Mouse (Mus musculus) heart, embryonic 12.5 days (tissue): ENCODE results near the gene Scamp3. TPM values are rescaled to one million over a fixed set of nuclear protein-coding genes. Genes with fewer than 3 reads are reported as not detected.
A peak's percentile ranks its signal among the peaks of the same experiment; 100 is the strongest.

ENCODE experiments used
- ATAC-seq: fragments of 200-750 bp; cut with Nextera tagmentation; 2 replicates; pipeline ENCODE4 v1.8.0; 2017; ENCODE audit warnings: moderate TSS enrichment, moderate library complexity; ENCODE audit not compliant: insufficient number of reproducible peaks, low FRiP score
- H3K27ac ChIP-seq: fragments of 300-500 bp; sonication (generic); 2 replicates; pipeline ENCODE4 v1.5.1; 2016; ENCODE audit warnings: mild to moderate bottlenecking, moderate library complexity; ENCODE audit not compliant: poor library complexity, severe bottlenecking
- H3K27me3 ChIP-seq: fragments of 300-500 bp; sonication (generic); replicated peaks from 2 replicates; pipeline ENCODE4 v1.6.1; 2016; ENCODE audit warnings: mild to moderate bottlenecking, moderate library complexity
- H3K36me3 ChIP-seq: fragments of 300-500 bp; sonication (generic); 2 replicates; pipeline ENCODE4 v1.6.1; 2016; ENCODE audit warnings: mild to moderate bottlenecking, moderate library complexity
- H3K4me1 ChIP-seq: fragments of 300-500 bp; sonication (generic); replicated peaks from 2 replicates; pipeline ENCODE4 v1.6.1; 2016; ENCODE audit warnings: mild to moderate bottlenecking
- H3K4me2 ChIP-seq: fragments of 300-500 bp; sonication (generic); 2 replicates; pipeline ENCODE4 v1.6.1; 2016; ENCODE audit warnings: mild to moderate bottlenecking, moderate library complexity
- H3K4me3 ChIP-seq: fragments of 300-500 bp; sonication (generic); 2 replicates; pipeline ENCODE4 v1.5.1; 2016; ENCODE audit warnings: mild to moderate bottlenecking
- H3K9ac ChIP-seq: fragments of 300-500 bp; sonication (generic); 2 replicates; pipeline ENCODE4 v1.6.1; 2016; ENCODE audit warnings: mild to moderate bottlenecking, moderate library complexity
- H3K9me3 ChIP-seq: fragments of 300-500 bp; sonication (generic); replicated peaks from 2 replicates; pipeline ENCODE4 v1.6.1; 2016; ENCODE audit warnings: mild to moderate bottlenecking, moderate library complexity
- WGBS: fragments of 180-500 bp; shearing (Covaris S2); methylation state at CpG from one replicate; pipeline ENCODE4 v1.1.7; 2016; 5-methylcytosine and 5-hydroxymethylcytosine counted together
- microRNA counts: library from miRNA; unstranded; fragments of <30 nt; microRNA quantifications from one replicate; lab custom pipeline; 2017
- microRNA-seq: library from miRNA; unstranded; fragments of <30 nt; microRNA quantifications from one replicate; pipeline ENCODE4, GENCODE M21; 2017
- polyA plus RNA-seq: library from polyadenylated mRNA; unstranded; fragments of >200 nt; fragmentation: Nextera tagmentation; extraction: Ambion mirVana; gene quantifications from 2 replicates; pipeline ENCODE4 v1.2.1, GENCODE M21; 2016

Gene Scamp3
- polyA plus RNA-seq, 1 experiment from 2014 or later: 92.5 TPM

GRCm38 (mm10) chr3:89227307-89228179 lies 50.3 kb downstream of the Scamp3 start:
- H3K27me3 ChIP-seq: peaks cover 59% of the 10 kb centered on the region
- H3K27ac ChIP-seq: no peak overlapping the region
- H3K9me3 ChIP-seq: no peaks in the 10 kb centered on the region
- peak overlapping the region; percentile 54 for H3K4me3 ChIP-seq
- peak; percentile 71 for ATAC-seq
- WGBS: 3% methylated on average over 41 of the region's 41 CpGs
- peaks cover 24% of the 10 kb centered on the region for H3K4me1 ChIP-seq
- peak overlapping the region; percentile 85 for H3K4me2 ChIP-seq
- 0 out of 2 replicates have a peak, but pooled peaks cover 6% of the 10 kb centered on the region for H3K36me3 ChIP-seq
- H3K9ac ChIP-seq: peak overlapping the region; percentile 62

DNA sequence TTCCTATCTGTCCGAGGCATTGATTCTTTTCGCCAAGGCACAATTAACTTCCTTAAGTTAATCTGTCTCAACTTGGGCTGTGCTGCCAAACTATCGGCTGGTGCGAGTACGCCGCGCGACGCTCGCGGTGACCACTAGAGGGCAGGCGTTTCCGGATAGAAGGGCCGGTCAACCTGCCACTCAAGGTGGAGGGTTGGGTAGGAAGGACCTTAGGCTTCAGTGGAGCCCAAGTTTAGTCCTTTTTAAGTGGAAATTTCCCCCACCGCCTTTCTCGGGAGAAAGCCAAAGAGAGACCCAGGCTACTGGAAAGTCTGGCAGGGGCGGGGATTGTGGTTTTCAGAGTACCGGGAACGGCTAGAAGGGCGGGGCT lies 50.9 kb downstream of the Scamp3 start:
- WGBS: under 1% methylated on average over 20 of the region's 20 CpGs
- H3K36me3 ChIP-seq: no peaks in the 10 kb centered on the region
- H3K4me1 ChIP-seq: peaks cover 27% of the 10 kb centered on the region
- no peak overlapping the region for H3K27ac ChIP-seq
- peak overlapping the region; percentile 54 for H3K4me3 ChIP-seq
- ATAC-seq: peak; percentile 64
- peak overlapping the region; percentile 85 for H3K4me2 ChIP-seq
- H3K9me3 ChIP-seq: no peaks in the 10 kb centered on the region
- peak overlapping the region; percentile 53 for H3K9ac ChIP-seq
- peaks cover 59% of the 10 kb centered on the region for H3K27me3 ChIP-seq

DNA sequence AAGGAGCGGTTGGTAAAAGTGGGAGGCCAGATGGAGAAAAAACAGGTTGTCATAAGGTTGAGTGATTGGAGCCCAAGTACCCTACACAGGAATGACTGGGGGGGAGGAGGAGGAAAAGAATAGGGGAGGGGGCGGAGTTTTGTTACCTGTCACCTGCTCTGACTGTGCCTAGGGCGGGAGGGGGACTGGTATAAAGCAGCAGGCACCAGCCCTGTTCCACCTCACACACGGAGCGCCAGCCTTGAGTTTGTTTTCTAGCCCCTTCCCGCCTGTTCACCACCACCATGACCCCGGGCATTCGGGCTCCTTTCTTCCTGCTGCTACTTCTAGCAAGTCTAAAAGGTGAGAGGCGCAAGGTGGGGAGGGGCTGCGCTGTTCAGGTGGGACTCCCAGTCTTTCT lies 51.6 kb downstream of the Scamp3 start, which contains the start of gene Muc1:
Gene Muc1, plus strand, starts transcription at position 222 of the 400 bp plus-strand sequence.
- H3K4me2 ChIP-seq: peak within 1 kb of the TSS; percentile 85
- H3K9me3 ChIP-seq: no peaks in the 10 kb centered on the region
- no peak within 1 kb of the TSS for H3K27ac ChIP-seq
- H3K4me3 ChIP-seq: peak within 1 kb of the TSS; percentile 54
- peaks cover 59% of the 10 kb centered on the region for H3K27me3 ChIP-seq
- 31% methylated on average over 10 of the region's 10 CpGs for WGBS
- peak within 1 kb of the TSS; percentile 53 for H3K9ac ChIP-seq
- no peaks in the 10 kb centered on the region for H3K36me3 ChIP-seq
- ATAC-seq: no peak
- peaks cover 34% of the 10 kb centered on the region for H3K4me1 ChIP-seq

DNA sequence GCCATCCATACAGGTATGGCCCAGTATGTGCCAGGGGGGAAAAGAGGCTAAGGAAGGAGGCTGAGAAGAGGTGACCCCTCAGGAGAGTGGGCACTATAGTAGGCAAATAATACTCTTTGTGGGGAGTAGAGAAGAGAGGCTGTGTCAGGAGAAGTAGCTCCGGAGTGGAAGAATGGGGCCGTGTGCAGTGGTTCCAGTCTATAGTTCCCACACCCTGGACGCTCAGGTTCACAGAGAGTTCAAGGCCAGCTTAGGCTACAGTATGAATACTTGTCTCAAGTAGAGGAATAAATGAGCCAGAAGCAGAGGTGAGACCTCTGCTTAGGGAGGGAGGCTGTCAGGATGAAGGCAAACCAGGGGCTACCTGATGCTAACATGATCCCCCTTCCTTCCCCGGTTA lies 52.0 kb downstream of the Scamp3 start:
- Histone ChIP-seq H3K9me3 (no peaks in the 10 kb centered on the region), H3K4me3 (no peak overlapping the region), H3K4me1 (peaks cover 35% of the 10 kb centered on the region), H3K4me2 (no peak overlapping the region), H3K9ac (no peak overlapping the region), H3K36me3 (no peaks in the 10 kb centered on the region), H3K27ac (no peak overlapping the region), H3K27me3 (peaks cover 59% of the 10 kb centered on the region)
- no peak for ATAC-seq
- WGBS: 65% methylated on average over 4 of the region's 4 CpGs

- Histone ChIP-seq H3K36me3 (no peaks in the 10 kb centered on the region), H3K9ac (no peak overlapping the region), H3K9me3 (no peaks in the 10 kb centered on the region), H3K4me1 (peaks cover 33% of the 10 kb centered on the region), H3K27ac (no peak overlapping the region), H3K4me3 (no peak overlapping the region), H3K27me3 (peaks cover 54% of the 10 kb centered on the region), H3K4me2 (no peak overlapping the region)
- no peak for ATAC-seq
- 64% methylated on average over 2 of the region's 2 CpGs for WGBS
Measured at GRCm38 (mm10) chr3:89230561-89230960, 53.3 kb downstream of the Scamp3 start.

DNA sequence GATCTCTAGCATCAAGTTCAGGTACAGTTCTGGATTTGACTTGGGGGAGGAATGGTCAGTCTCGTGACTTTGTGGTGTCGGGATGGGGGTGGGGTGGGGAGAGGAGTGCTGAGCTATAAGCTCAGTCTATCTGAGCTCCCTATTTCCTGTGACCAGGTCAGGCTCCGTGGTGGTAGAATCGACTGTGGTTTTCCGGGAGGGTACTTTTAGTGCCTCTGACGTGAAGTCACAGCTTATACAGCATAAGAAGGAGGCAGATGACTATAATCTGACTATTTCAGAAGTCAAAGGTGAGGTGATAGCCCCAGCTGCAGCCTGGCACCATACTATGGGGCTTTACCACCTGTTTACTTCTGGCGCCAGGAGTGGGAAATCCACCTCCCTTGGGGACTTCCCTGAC lies 54.1 kb downstream of the Scamp3 start:
- Histone ChIP-seq H3K27ac (no peak overlapping the region), H3K4me1 (peaks cover 29% of the 10 kb centered on the region), H3K27me3 (peaks cover 51% of the 10 kb centered on the region), H3K4me2 (no peak overlapping the region), H3K9ac (no peak overlapping the region), H3K4me3 (no peak overlapping the region), H3K36me3 (no peaks in the 10 kb centered on the region), H3K9me3 (no peaks in the 10 kb centered on the region)
- no peak for ATAC-seq
- WGBS: 44% methylated on average over 7 of the region's 7 CpGs

- no peak for ATAC-seq
- Histone ChIP-seq H3K27me3 (peaks cover 49% of the 10 kb centered on the region), H3K9me3 (no peaks in the 10 kb centered on the region), H3K27ac (no peak overlapping the region), H3K9ac (no peak overlapping the region), H3K36me3 (no peaks in the 10 kb centered on the region), H3K4me3 (no peak overlapping the region), H3K4me2 (no peak overlapping the region), H3K4me1 (peaks cover 25% of the 10 kb centered on the region)
- 61% methylated on average over 16 of the region's 16 CpGs for WGBS
Measured at GRCm38 (mm10) chr3:89231772-89232275, 54.6 kb downstream of the Scamp3 start.

MicroRNA genes within 50 kb of the gene (microRNA counts, 519-probe panel; counts per million panel counts)
- not detected for microRNA mmu-miR-92b (lab: Ali Mortazavi, UCI)

Small RNAs within 50 kb of the gene (microRNA-seq; reads per million reads assigned to microRNA genes)
- gene Mir92b: 117 reads per million, percentile 54 among the genes with 10 or more reads in this experiment

Other genes with a start within 250 kb of the Scamp3 start
- 15.9 and 17.2 TPM in 2 replicates for gene Ash1l, start 226.9 kb upstream of the Scamp3 start, polyA plus RNA-seq
- gene Dap3, start 226.3 kb upstream of the Scamp3 start, polyA plus RNA-seq: 141 and 146 TPM in 2 replicates
- 10.1 and 10.5 TPM in 2 replicates for gene Rusc1, start 84.2 kb upstream of the Scamp3 start, polyA plus RNA-seq
- gene Gm43738, start 76.4 kb upstream of the Scamp3 start, polyA plus RNA-seq: not detected in 2 replicates
- gene Fdps, start 75.5 kb upstream of the Scamp3 start, polyA plus RNA-seq: 130 and 136 TPM in 2 replicates
- 1.7 and 2.8 TPM in 2 replicates for gene Pklr, start 41.3 kb upstream of the Scamp3 start, polyA plus RNA-seq
- gene Hcn3, start 17.3 kb upstream of the Scamp3 start, polyA plus RNA-seq: 0.45 and 0.65 TPM in 2 replicates
- 24.6 and 24.8 TPM in 2 replicates for gene Clk2, start 12.7 kb upstream of the Scamp3 start, polyA plus RNA-seq
- 15.4 and 15.6 TPM in 2 replicates for gene Fam189b, start 5.7 kb downstream of the Scamp3 start, polyA plus RNA-seq
- gene Gba, start 25.5 kb downstream of the Scamp3 start, polyA plus RNA-seq: 37.1 and 38.0 TPM in 2 replicates
- 16.2 and 18.7 TPM in 2 replicates for gene Thbs3, start 37.7 kb downstream of the Scamp3 start, polyA plus RNA-seq
- 123 and 127 TPM in 2 replicates for gene Mtx1, start 49.6 kb downstream of the Scamp3 start, polyA plus RNA-seq
- gene Muc1, start 51.6 kb downstream of the Scamp3 start, polyA plus RNA-seq: 0.48 TPM in 1 of 2 replicates, not detected in the other
- gene Krtcap2, start 68.5 kb downstream of the Scamp3 start, polyA plus RNA-seq: 243 and 262 TPM in 2 replicates
- gene Trim46, start 68.8 kb downstream of the Scamp3 start, polyA plus RNA-seq: 0.89 and 1.1 TPM in 2 replicates
- 65.1 and 79.2 TPM in 2 replicates for gene Dpm3, start 81.9 kb downstream of the Scamp3 start, polyA plus RNA-seq
- 40.9 and 42.9 TPM in 2 replicates for gene Slc50a1, start 93.1 kb downstream of the Scamp3 start, polyA plus RNA-seq
- 27.0 and 31.0 TPM in 2 replicates for gene Efna1, start 103.7 kb downstream of the Scamp3 start, polyA plus RNA-seq
- 1.3 TPM in 2 replicates for gene Efna3, start 145.5 kb downstream of the Scamp3 start, polyA plus RNA-seq
- gene Efna4, start 160.6 kb downstream of the Scamp3 start, polyA plus RNA-seq: 8.7 and 10.6 TPM in 2 replicates
- gene Adam15, start 172.5 kb downstream of the Scamp3 start, polyA plus RNA-seq: 47.2 and 55.5 TPM in 2 replicates
- gene Dcst2, start 184.5 kb downstream of the Scamp3 start, polyA plus RNA-seq: not detected in 2 replicates
- 0.09 TPM in 1 of 2 replicates, not detected in the other for gene Dcst1, start 187.8 kb downstream of the Scamp3 start, polyA plus RNA-seq
- gene Zbtb7b, start 217.3 kb downstream of the Scamp3 start, polyA plus RNA-seq: 1.6 and 1.8 TPM in 2 replicates
- gene Lenep, start 225.3 kb downstream of the Scamp3 start, polyA plus RNA-seq: 0.54 TPM in 1 of 2 replicates, not detected in the other
- 31.7 and 32.5 TPM in 2 replicates for gene Flad1, start 234.4 kb downstream of the Scamp3 start, polyA plus RNA-seq
- 355 and 356 TPM in 2 replicates for gene Cks1b, start 240.9 kb downstream of the Scamp3 start, polyA plus RNA-seq
- 76.2 and 78.1 TPM in 2 replicates for gene Shc1, start 241.0 kb downstream of the Scamp3 start, polyA plus RNA-seq